Mouse (Mus musculus) hindbrain, embryonic 15.5 days (tissue): ENCODE data around the gene Nat8f4. TPM values are rescaled to one million over a fixed set of nuclear protein-coding genes. Genes with fewer than 3 reads are reported as not detected.
"Not testable (repeated sequence)": the region's sequence is repeated elsewhere in the genome, so short reads cannot be mapped to it uniquely, and the experiment has no call there.

Source experiments
- ATAC-seq: fragments of 200-750 bp; cut with Nextera tagmentation; 2 replicates; pipeline ENCODE4 v1.8.0; 2017; ENCODE audit warnings: low read depth, moderate number of reproducible peaks, moderate TSS enrichment; ENCODE audit not compliant: low FRiP score
- H3K27ac ChIP-seq: fragments of 300-500 bp; sonication (generic); replicated peaks from 2 replicates; pipeline ENCODE4 v1.5.1; 2015; ENCODE audit warnings: mild to moderate bottlenecking, inconsistent platforms
- H3K27me3 ChIP-seq: fragments of 300-500 bp; sonication (generic); 2 replicates; pipeline ENCODE4 v1.6.1; 2015; ENCODE audit warnings: control low read depth, inconsistent platforms
- H3K36me3 ChIP-seq: fragments of 300-500 bp; sonication (generic); 2 replicates; pipeline ENCODE4 v1.6.1; 2015; ENCODE audit warnings: control low read depth, inconsistent platforms
- H3K4me1 ChIP-seq: fragments of 300-500 bp; sonication (generic); replicated peaks from 2 replicates; pipeline ENCODE4 v1.6.1; 2015; ENCODE audit warnings: control low read depth, inconsistent platforms
- H3K4me2 ChIP-seq: fragments of 300-500 bp; sonication (generic); 2 replicates; pipeline ENCODE4 v1.6.1; 2015; ENCODE audit warnings: moderate library complexity, mild to moderate bottlenecking, inconsistent platforms
- H3K4me3 ChIP-seq: fragments of 300-500 bp; sonication (generic); 2 replicates; pipeline ENCODE4 v1.5.1; 2015; ENCODE audit warnings: mild to moderate bottlenecking, inconsistent platforms
- H3K9ac ChIP-seq: fragments of 300-500 bp; sonication (generic); 2 replicates; pipeline ENCODE4 v1.6.1; 2015; ENCODE audit warnings: inconsistent platforms
- H3K9me3 ChIP-seq: fragments of 300-500 bp; sonication (generic); 2 replicates; pipeline ENCODE4 v1.6.1; 2016; ENCODE audit warnings: control low read depth, inconsistent platforms
- WGBS: fragments of 180-500 bp; shearing (Covaris S2); methylation state at CpG from one replicate; pipeline ENCODE4 v1.1.7; 2015; 5-methylcytosine and 5-hydroxymethylcytosine counted together
- polyA plus RNA-seq: library from polyadenylated mRNA; unstranded; fragments of >200 nt; fragmentation: Nextera tagmentation; extraction: Ambion mirVana; gene quantifications from 2 replicates; pipeline ENCODE4 v1.2.1, GENCODE M21; 2015

The Nat8f4 gene
- polyA plus RNA-seq, 1 experiment from 2014 or later, result 6.6 TPM

GRCm38 (mm10) chr6:85919401-85919800 lies 14.7 kb upstream of the Nat8f4 start:
- no peak overlapping the region for H3K9ac ChIP-seq
- 95% methylated on average over 4 of the region's 4 CpGs for WGBS
- ATAC-seq, result no peak
- H3K4me1 ChIP-seq, result peaks cover 14% of the 10 kb centered on the region
- H3K36me3 ChIP-seq, result peaks cover 20% of the 10 kb centered on the region
- no peaks in the 10 kb centered on the region for H3K27me3 ChIP-seq
- no peak overlapping the region for H3K4me3 ChIP-seq
- H3K4me2 ChIP-seq, result no peak overlapping the region
- H3K9me3 ChIP-seq, result no peaks in the 10 kb centered on the region
- H3K27ac ChIP-seq, result no peak overlapping the region

- H3K36me3 ChIP-seq, result peaks cover 18% of the 10 kb centered on the region
- H3K9me3 ChIP-seq, H3K27me3 ChIP-seq, ATAC-seq, H3K4me3 ChIP-seq, H3K9ac ChIP-seq, H3K4me2 ChIP-seq, H3K27ac ChIP-seq: not testable (repeated sequence)
- 97% methylated on average over 3 of the region's 3 CpGs for WGBS
- peaks cover 18% of the 10 kb centered on the region for H3K4me1 ChIP-seq
Observed at GRCm38 (mm10) chr6:85918341-85918740, 13.7 kb upstream of the Nat8f4 start.

DNA sequence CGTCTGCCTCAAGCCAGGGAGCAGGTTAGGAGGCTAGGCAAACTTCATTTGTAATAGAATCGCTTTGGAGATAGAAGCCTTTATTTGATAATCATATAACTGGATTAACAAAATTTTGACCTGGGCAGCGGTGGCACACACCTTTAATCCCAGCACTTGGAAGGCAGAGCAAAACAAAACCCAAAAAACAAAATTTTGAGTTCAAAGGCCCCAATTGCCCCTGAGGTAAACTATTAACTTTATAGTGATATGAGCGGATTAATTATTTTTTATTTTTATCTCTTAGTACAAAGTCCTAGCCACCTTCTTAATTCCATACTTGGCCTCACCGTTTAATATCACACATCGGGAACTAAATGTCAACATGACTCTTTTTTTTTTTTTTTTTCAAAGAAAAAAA lies 11.9 kb upstream of the Nat8f4 start:
- Histone ChIP-seq H3K36me3 (0 out of 2 replicates have a peak, but pooled peaks cover 4% of the 10 kb centered on the region), H3K27ac (peak overlapping the region; percentile 88), H3K4me2 (peak overlapping the region; percentile 65), H3K4me3 (peak overlapping the region; percentile 55), H3K9me3 (no peaks in the 10 kb centered on the region), H3K9ac (peak overlapping the region; percentile 63), H3K27me3 (no peaks in the 10 kb centered on the region), H3K4me1 (peaks cover 18% of the 10 kb centered on the region)
- 89% methylated on average over 6 of the region's 6 CpGs for WGBS
- ATAC-seq, result no peak

DNA sequence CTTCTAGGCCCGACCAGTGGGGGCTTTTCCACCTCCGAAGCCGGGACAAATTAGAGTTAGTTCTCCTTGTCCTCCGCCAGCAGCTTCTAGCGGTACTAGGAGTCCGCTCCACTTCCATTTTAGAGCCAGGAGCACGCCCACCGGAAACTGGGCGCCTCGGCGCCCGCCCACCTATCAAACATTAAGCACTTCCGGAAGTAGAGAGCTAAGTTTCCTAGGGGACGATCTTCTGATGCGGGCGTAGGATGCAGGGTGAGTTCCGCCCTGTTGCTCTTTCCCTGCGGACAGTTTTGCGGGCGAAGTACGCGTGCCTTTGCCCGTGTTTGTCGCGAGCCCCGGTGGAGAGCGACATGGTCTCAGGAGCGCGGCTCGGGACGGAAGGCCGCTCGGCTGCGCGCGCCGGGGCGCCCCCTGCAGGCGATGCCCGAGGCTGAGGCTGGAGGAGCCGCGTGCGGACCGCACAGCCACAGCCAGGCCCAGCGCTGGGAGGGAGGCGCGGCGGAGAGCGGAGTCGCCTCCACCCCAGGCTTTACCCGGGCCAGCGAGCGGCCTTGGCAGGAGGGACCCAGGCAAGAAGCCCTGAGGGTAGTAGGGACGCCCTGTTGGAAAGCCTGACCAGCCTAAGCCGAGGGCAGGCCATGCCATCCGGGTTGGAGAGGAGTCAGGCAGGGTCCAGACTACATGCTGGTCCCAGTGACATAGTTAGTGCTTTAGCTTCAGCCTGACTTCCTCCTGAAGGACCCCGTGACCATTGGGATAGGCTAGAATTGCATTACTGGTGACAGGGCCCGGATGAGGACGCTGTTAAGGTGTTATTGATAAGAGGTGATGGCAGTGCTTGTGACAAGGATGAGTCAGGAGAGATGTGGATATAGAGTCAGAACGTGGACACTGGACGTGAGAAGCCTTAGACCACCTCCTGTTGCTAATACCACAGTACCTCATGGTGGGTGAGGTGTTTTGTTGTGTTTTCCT lies 11.1 kb upstream of the Nat8f4 start, which contains the start of gene Nat8f1:
Gene Nat8f1, minus strand, starts transcription at position 149 of the 975 bp plus-strand sequence.
- Histone ChIP-seq H3K4me2 (peak within 1 kb of the TSS; percentile 65), H3K27ac (peak within 1 kb of the TSS; percentile 88), H3K4me3 (peak within 1 kb of the TSS; percentile 55), H3K4me1 (peaks cover 18% of the 10 kb centered on the region), H3K9ac (peak within 1 kb of the TSS; percentile 63)
- not testable (repeated sequence) for H3K9me3 ChIP-seq, H3K27me3 ChIP-seq, H3K36me3 ChIP-seq
- peak; percentile 97 for ATAC-seq
- under 1% methylated on average over 61 of the region's 61 CpGs for WGBS

DNA sequence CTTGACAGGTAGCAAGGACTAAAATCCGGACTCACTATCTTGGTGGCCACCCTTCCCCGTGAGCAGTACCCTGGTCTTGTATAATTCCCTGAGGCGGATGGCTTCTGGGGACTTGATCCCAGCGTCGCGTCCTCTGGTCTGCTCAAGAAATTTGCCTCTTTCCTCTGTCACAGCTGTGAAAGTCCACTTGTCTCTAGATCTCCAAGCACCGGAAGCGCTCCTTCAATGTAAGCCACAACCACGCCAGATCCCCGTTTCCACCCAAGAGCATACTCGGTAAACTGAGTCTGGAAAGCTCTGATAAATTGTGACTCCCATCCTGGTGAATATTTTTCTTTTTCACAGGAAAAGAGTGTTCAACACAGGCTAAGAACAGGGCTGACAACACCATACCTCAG lies 10.5 kb upstream of the Nat8f4 start:
- no peaks in the 10 kb centered on the region for H3K36me3 ChIP-seq

GRCm38 (mm10) chr6:85911587-85911986 lies 6.9 kb upstream of the Nat8f4 start, which contains the start of gene Tprkb:
Gene Tprkb, plus strand, starts transcription at chr6:85911865.
- Histone ChIP-seq H3K4me3 (no peak within 1 kb of the TSS), H3K27me3 (no peaks in the 10 kb centered on the region), H3K4me2 (no peak within 1 kb of the TSS), H3K9me3 (no peaks in the 10 kb centered on the region), H3K4me1 (peaks cover 17% of the 10 kb centered on the region), H3K36me3 (no peaks in the 10 kb centered on the region), H3K9ac (no peak within 1 kb of the TSS), H3K27ac (no peak within 1 kb of the TSS)
- ATAC-seq, result no peak
- 88% methylated on average over 3 of the region's 3 CpGs for WGBS

More for the DNA sequence above, 10.5 kb upstream of the Nat8f4 start:
- Histone ChIP-seq H3K27ac (peak overlapping the region; percentile 88), H3K4me3 (peak overlapping the region; percentile 55), H3K9ac (peak overlapping the region; percentile 63), H3K4me1 (peaks cover 18% of the 10 kb centered on the region), H3K27me3 (no peaks in the 10 kb centered on the region), H3K4me2 (peak overlapping the region; percentile 65), H3K9me3 (no peaks in the 10 kb centered on the region)
- ATAC-seq, result no peak; the same call in 1 of the 2 replicates
- 4% methylated on average over 11 of the region's 11 CpGs for WGBS

DNA sequence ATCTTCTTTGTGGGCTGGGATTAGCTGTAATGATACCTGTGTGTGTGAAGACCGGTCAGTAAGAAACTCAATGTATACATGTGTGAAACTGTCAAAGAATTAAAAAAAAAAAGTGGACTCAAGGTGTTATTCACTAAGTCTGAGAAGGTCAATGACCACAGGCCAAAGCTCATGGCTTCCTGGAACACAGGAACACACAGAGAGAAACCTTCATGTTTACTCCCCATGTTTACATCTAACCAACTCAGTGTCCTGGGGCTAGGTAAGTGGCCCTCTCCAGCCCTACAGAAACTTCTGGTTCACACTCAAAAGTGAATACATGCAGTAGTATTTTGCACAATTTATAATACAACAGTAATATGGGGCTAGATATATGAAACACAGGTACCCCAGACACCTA lies 5.0 kb upstream of the Nat8f4 start:
- H3K9ac ChIP-seq, result no peak overlapping the region
- peaks cover 7% of the 10 kb centered on the region for H3K4me1 ChIP-seq
- no peak overlapping the region for H3K4me2 ChIP-seq
- no peaks in the 10 kb centered on the region for H3K9me3 ChIP-seq
- WGBS, result 94% methylated on average over 1 of the region's 1 CpGs
- H3K27me3 ChIP-seq, result no peaks in the 10 kb centered on the region
- H3K4me3 ChIP-seq, result no peak overlapping the region
- ATAC-seq, result no peak
- H3K36me3 ChIP-seq, result no peaks in the 10 kb centered on the region
- H3K27ac ChIP-seq, result no peak overlapping the region

DNA sequence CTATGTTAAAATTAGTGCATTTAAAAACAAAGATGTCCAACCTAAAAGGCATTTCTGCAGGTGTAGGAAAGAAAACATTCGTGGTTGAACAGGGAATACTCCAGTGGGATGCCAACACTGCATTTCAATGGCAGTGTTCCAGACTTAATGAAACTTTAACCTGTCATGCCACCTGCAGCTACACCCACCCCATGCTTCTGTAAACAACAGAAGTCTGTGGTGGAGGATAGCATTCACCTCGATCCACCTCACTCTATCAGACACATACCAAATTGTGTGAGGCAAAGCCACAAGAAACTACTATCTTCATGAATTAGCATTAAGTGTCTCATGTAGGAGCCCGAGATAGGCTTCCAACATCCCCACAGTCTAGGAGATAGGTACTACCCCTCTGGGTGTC lies 3.7 kb upstream of the Nat8f4 start:
- Histone ChIP-seq H3K27me3 (no peaks in the 10 kb centered on the region), H3K36me3 (no peaks in the 10 kb centered on the region), H3K4me1 (no peaks in the 10 kb centered on the region; the same call in 1 of the 2 replicates), H3K4me2 (no peak overlapping the region), H3K9ac (no peak overlapping the region), H3K4me3 (no peak overlapping the region), H3K9me3 (no peaks in the 10 kb centered on the region), H3K27ac (no peak overlapping the region)
- ATAC-seq, result no peak
- WGBS, result 80% methylated on average over 3 of the region's 3 CpGs

DNA sequence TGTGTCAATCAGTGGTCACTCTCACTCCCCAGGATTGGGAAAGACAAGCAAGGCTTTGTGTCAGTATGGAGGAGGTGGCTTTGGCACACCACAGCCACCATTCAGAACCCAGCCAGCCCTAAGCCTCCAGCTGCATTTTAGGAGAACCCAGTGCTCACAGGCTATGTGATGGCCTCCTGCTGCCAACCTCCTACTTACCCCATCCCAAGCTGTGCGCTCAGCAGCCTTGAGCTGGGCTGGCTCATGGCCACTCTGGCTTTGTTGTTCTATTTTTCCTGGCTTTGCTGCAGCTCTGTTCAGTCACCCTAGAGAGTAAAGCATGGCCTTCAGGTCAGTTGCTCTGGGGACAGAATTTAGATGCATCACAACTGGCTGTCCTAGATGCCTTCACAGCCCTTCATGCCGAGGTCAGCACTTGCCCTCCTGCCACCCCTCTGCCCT lies 2.2 kb upstream of the Nat8f4 start:
- H3K9ac ChIP-seq, H3K36me3 ChIP-seq, H3K27me3 ChIP-seq, H3K4me2 ChIP-seq, H3K4me1 ChIP-seq, H3K9me3 ChIP-seq, H3K4me3 ChIP-seq: not testable (repeated sequence)
- H3K27ac ChIP-seq, result peak overlapping the region; percentile 9; the same call in 1 of the 2 replicates
- peak; percentile 83 for ATAC-seq
- 72% methylated on average over 2 of the region's 2 CpGs for whole genome bisulfite sequencing

DNA sequence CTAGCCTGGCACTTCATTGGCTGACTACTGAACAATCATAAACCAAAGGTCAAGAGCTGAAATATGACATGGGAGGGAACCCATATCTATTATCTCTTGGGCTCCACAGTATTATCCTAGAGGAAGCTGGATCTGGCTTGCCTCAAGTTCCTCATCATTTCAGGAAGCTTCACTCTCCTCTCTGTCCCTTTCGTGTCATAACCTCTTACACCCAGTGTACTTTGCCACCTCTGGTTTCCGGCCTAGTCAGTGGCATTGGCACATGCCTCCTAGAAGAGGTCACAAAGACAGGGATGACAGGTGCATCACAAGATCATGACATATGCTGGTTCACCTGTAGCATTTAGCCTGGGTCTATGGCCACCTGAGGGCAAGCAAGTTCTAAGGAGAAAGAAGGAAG lies 2.4 kb downstream of the Nat8f4 start:
- H3K36me3 ChIP-seq, result no peaks in the 10 kb centered on the region
- no peaks in the 10 kb centered on the region for H3K9me3 ChIP-seq
- no peak overlapping the region for H3K4me3 ChIP-seq
- no peak for ATAC-seq
- 98% methylated on average over 2 of the region's 2 CpGs for WGBS
- no peaks in the 10 kb centered on the region; the same call in 1 of the 2 replicates for H3K4me1 ChIP-seq
- no peaks in the 10 kb centered on the region for H3K27me3 ChIP-seq
- no peak overlapping the region for H3K9ac ChIP-seq
- H3K4me2 ChIP-seq, result no peak overlapping the region
- no peak overlapping the region for H3K27ac ChIP-seq

GRCm38 (mm10) chr6:85898596-85899475 lies 5.8 kb downstream of the Nat8f4 start:
- H3K9me3 ChIP-seq, H3K36me3 ChIP-seq, H3K27me3 ChIP-seq, H3K4me2 ChIP-seq, H3K4me1 ChIP-seq, H3K9ac ChIP-seq, H3K4me3 ChIP-seq, H3K27ac ChIP-seq: not testable (repeated sequence)
- 74% methylated on average over 7 of the region's 8 CpGs for WGBS
- ATAC-seq, result peak; percentile 56; the same call in 1 of the 2 replicates
